ENCODE assay signal across 14 mouse cellular contexts in genomic region chr1:132430818-132431217, GRCm38 (mm10). TPM values are rescaled to one million over a fixed set of nuclear protein-coding genes. Genes with fewer than 3 reads are reported as not detected.
DNase-seq lines count a peak whose midpoint lies in the region; ATAC-seq lines count a peak whose summit lies in the region.
"Had no signal": no experiment of that assay in that cellular context is flagged by ENCODE, and none has a peak within 500 bp of the region (broad histone marks: within the 10 kb centered on the region; RNA-seq: fewer than 3 reads in every experiment).

No protein-coding gene starts in this region.

- no peak overlapping the region for H3K4me2 ChIP-seq in forebrain, embryonic 12.5 days
- H3K4me2 ChIP-seq: liver, embryonic 11.5 days had no signal

- peaks cover 14% of the 10 kb centered on the region for H3K36me3 ChIP-seq in forebrain, embryonic 12.5 days (replicated peaks)
- H3K36me3 ChIP-seq in forebrain, embryonic 10.5 days (replicated peaks), result peaks cover 17% of the 10 kb centered on the region

- no peak overlapping the region for H3K9ac ChIP-seq in forebrain, embryonic 12.5 days

- no peak for DNase-seq in forebrain, embryonic 10.5 days (ENCODE audit: extremely low spot score, low spot score)
- DNase-seq in brain, adult 2 months (ENCODE audit: low read depth, low spot score), result peak; percentile 65
- peak; percentile 40 for DNase-seq in forelimb bud, embryonic 11.5 days (ENCODE audit: low read depth, low spot score)
- peak; percentile 39 to 57 for DNase-seq in layer of hippocampus, postnatal 14 days (ENCODE audit: low spot score in 2 of 2)
- DNase-seq in gastrocnemius, adult 18-20 months (ENCODE audit: low spot score), result no peak
- DNase-seq in adrenal gland, postnatal 14 days, result no peak
- DNase-seq: heart, adult 2 months; heart, postnatal 14 days; thymus, postnatal 36 days had no signal

- ATAC-seq in forebrain, embryonic 12.5 days (ENCODE audit: low FRiP score), result 0 out of 2 replicates have a peak, but pooled peaks have one; percentile 46
- ATAC-seq in megakaryocyte, adult 5-6 weeks (ENCODE audit: poor library complexity, severe bottlenecking), result no peak
- ATAC-seq: activated CD4-positive, CD25-positive, alpha-beta regulatory T cell, adult 4 months had no signal

- peaks cover 10% of the 10 kb centered on the region; the same call in 1 of the 2 replicates for H3K4me1 ChIP-seq in forebrain, embryonic 12.5 days
- peaks cover 16% of the 10 kb centered on the region for H3K4me1 ChIP-seq in forebrain, embryonic 10.5 days

- WGBS in forebrain, embryonic 12.5 days, result 61% methylated on average over 3 of the region's 3 CpGs
- WGBS in forebrain, embryonic 10.5 days, result 71% methylated on average over 3 of the region's 3 CpGs

- no peaks in the 10 kb centered on the region for H3K27me3 ChIP-seq in forebrain, embryonic 12.5 days
- H3K27me3 ChIP-seq in forebrain, embryonic 10.5 days (ENCODE audit: poor library complexity, severe bottlenecking), result no peaks in the 10 kb centered on the region

- H3K27ac ChIP-seq in forebrain, embryonic 12.5 days, result peak overlapping the region; percentile 48; the same call in 1 of the 2 replicates
- H3K27ac ChIP-seq in forebrain, embryonic 10.5 days, result no peak overlapping the region
- H3K27ac ChIP-seq: heart, adult 2 months had no signal

- H3K9me3 ChIP-seq in forebrain, embryonic 12.5 days, result no peaks in the 10 kb centered on the region
- H3K9me3 ChIP-seq in forebrain, embryonic 10.5 days, result no peaks in the 10 kb centered on the region

- no peak overlapping the region for H3K4me3 ChIP-seq in forebrain, embryonic 12.5 days (replicated peaks)
- no peak overlapping the region for H3K4me3 ChIP-seq in forebrain, embryonic 10.5 days
- H3K4me3 ChIP-seq: heart, adult 2 months; myocyte had no signal

RNA-seq across cellular contexts. Expression of gene Dstyk, which starts 13.5 kb away (rescaled TPM):
- polyA plus RNA-seq in forebrain, embryonic 12.5 days (2016; fragmentation: Nextera tagmentation; extraction: Ambion mirVana), result 14.7 and 16.1 TPM in 2 replicates
- 14.4 and 14.9 TPM in 2 replicates for polyA plus RNA-seq in forebrain, embryonic 10.5 days (2016; fragmentation: Nextera tagmentation; extraction: Ambion mirVana)
- total RNA-seq in layer of hippocampus, postnatal 14 days (2021), result 10 to 100 TPM; 35.5 to 38.0 TPM
- 1 to 10 TPM; 9.6 to 9.9 TPM for total RNA-seq in gastrocnemius, adult 18-20 months (2021)
- total RNA-seq in megakaryocyte, adult 5-6 weeks (2015), result 17.2 and 19.5 TPM in 2 replicates
- 24.8 and 36.6 TPM in 2 replicates for total RNA-seq in megakaryocyte, adult 5-6 weeks (2017)
- 20.1 and 23.2 TPM in 2 replicates for total RNA-seq in adrenal gland, postnatal 14 days (2021)

RNA-seq across cellular contexts. Expression of gene Tmcc2, which starts 39.7 kb away (rescaled TPM):
- polyA plus RNA-seq in forebrain, embryonic 12.5 days (2016; fragmentation: Nextera tagmentation; extraction: Ambion mirVana), result 24.0 and 26.9 TPM in 2 replicates
- polyA plus RNA-seq in forebrain, embryonic 10.5 days (2016; fragmentation: Nextera tagmentation; extraction: Ambion mirVana), result 7.9 and 8.8 TPM in 2 replicates
- 100 to 1,000 TPM; 191 to 192 TPM for total RNA-seq in layer of hippocampus, postnatal 14 days (2021)
- 10 to 100 TPM; 36.8 to 41.5 TPM for total RNA-seq in gastrocnemius, adult 18-20 months (2021)
- total RNA-seq in megakaryocyte, adult 5-6 weeks (2015), result 4.9 and 6.9 TPM in 2 replicates
- total RNA-seq in megakaryocyte, adult 5-6 weeks (2017), result 5.3 and 7.8 TPM in 2 replicates
- total RNA-seq in adrenal gland, postnatal 14 days (2021), result 12.1 and 26.9 TPM in 2 replicates

RNA-seq across cellular contexts. Expression of gene Rbbp5, which starts 46.3 kb away (rescaled TPM):
- 63.3 and 67.3 TPM in 2 replicates for polyA plus RNA-seq in forebrain, embryonic 12.5 days (2016; fragmentation: Nextera tagmentation; extraction: Ambion mirVana)
- 61.9 and 64.1 TPM in 2 replicates for polyA plus RNA-seq in forebrain, embryonic 10.5 days (2016; fragmentation: Nextera tagmentation; extraction: Ambion mirVana)
- total RNA-seq in layer of hippocampus, postnatal 14 days (2021), result 10 to 100 TPM; 39.2 to 45.2 TPM
- total RNA-seq in gastrocnemius, adult 18-20 months (2021), result 10 to 100 TPM; 16.9 to 20.3 TPM
- 47.9 and 53.9 TPM in 2 replicates for total RNA-seq in megakaryocyte, adult 5-6 weeks (2015)
- total RNA-seq in megakaryocyte, adult 5-6 weeks (2017), result 63.0 and 72.4 TPM in 2 replicates
- total RNA-seq in adrenal gland, postnatal 14 days (2021), result 31.6 and 33.2 TPM in 2 replicates

Comparison
In these comparisons a context has a peak if more than half of its experiments do, and no peak if none do; other contexts are left out.
1. DNase-seq: peak in brain, adult 2 months (single experiment), forelimb bud, embryonic 11.5 days (single experiment) and layer of hippocampus, postnatal 14 days (2 of 2); none in forebrain, embryonic 10.5 days (single experiment), gastrocnemius, adult 18-20 months (single experiment) and adrenal gland, postnatal 14 days (single experiment).